Mouse (Mus musculus): ENCODE results near the gene Dolk.

The Dolk gene

GRCm38 (mm10) chr2:30268371-30268770, 17.8 kb downstream of the Dolk start:
- no peak for DNase-seq (ENCODE audit: low read depth, low spot score)

DNA sequence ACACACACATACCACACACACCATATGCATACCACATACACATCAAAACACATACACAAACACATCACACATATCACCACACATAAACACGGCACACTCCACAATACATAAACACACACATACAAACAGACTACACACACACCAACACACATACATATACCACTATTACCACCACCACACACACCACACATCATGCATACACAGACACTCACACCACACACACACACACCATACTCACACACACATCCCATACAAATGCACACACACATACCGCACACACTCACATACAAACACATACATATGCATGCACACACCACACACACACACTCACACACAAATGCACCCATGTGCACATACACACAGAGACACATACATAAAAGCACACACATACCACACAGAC, 18.7 kb downstream of the Dolk start:
- no peak for DNase-seq (ENCODE audit: low read depth, low spot score)

DNA sequence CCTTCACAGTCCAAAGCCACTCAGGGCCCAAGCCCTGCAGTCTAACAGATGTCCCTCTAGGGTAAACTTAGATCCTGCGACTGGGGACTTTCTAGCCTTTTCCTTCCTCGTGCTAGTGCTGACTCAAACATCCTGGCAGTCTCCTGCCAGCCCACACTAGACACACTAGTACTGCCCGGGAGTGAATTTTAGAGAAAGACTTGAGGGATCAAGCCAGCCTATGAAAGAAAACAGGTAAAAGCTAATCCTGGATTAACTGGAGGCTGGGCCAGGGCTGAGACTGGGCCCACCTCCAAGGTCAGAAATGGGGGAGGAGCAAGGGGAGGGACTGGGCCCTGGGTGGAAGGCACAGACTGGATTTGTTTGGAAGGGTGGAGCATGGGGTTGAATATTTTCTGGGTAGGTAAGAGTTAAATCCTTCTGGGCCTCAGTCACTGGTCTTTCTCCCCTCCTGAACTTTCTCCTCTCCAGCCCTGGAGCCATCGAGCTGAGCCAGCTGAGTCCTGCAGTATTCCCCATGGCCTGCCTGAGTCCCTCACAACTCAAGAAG, 19.7 kb downstream of the Dolk start:
- DNase-seq (ENCODE audit: low read depth, low spot score), result no peak

DNA sequence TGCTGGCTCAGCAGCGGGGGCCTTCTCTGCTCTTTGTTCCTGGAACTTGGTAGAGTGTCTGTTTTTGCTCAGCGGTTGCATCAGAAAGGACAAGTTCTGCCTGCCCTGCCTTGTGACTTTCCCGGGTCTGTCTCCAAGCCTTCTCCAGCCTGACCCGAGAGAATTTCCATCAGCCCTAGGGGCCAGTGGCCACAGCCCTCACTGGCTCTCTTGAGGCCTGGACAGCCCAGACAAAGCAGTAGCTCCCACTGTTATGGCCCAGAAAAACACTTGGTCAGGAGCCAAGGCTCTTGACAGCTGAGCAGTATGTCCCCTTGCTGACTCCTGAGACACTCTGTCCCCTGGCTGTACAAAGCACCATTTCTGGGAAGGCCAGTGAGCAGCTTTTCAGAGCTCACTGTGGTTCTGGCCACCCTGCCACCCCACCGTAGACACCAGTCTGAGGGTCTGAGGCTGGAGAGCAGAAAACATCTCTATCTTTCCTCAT, 20.3 kb downstream of the Dolk start, which contains the start of gene Phyhd1:
Phyhd1 (plus strand) TSS at position 437 of the 487 bp plus-strand sequence.
- DNase-seq (ENCODE audit: low read depth, low spot score), result no peak

DNA sequence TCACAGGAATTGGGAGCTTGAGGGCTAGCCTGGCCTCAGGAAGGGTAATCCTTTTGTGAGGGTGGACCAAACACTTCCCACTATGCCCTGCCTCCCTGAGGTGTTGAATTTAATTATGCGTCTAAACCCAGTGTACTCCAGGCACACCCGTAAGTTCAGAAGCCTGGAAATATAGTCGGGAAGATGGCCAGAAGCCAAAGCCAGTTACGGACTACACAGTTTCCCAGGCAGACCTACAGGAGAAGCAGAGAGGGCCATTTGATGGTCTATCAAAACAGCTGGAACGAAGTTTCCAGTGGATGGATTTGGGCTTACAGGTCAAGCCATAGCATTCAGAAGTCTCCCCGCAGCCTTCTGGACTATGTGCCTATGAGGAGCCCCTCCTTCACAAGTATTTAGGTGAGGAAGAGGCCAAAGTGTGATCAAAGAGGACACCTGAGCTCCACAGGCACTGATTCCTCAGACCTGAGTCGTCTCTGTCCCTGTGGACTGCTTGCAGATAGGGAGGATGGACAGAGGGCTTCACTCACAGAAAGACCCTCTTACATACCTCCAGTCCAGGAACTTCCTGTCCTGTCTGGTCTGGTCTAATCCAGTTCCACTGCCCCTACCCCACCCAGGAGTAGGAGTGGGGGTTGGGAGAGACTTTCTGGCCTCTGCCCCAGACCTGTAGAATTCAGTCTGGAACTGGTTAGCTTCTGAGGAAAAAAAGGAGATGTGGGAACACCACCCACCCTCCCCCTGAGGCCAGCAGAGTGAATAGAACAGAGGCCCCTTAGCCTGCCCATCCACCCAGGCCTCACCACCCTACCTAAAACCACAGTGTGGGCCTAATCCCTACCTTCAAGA, 21.2 kb downstream of the Dolk start:
- DNase-seq (ENCODE audit: low read depth, low spot score), result no peak

DNA sequence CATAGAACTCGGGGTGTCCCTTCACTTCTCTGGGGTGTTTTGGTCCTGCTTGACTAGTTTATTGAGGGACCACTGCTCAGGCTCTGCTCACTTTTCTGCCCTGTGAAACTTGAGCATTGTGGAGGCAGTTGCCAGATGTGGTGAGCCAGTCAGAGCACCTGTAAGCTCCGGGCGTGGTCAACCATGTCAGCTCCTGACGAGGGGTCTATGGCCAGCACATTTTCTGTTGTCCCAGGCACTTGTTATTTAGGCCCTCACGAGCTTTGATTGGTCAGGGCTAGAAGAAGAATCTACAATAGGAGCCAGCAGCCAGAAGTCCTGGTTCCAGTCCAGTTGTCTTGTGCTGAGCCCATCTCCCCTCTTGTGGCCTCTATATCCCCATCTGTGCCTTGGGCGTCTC, 22.3 kb downstream of the Dolk start:
- no peak for DNase-seq (ENCODE audit: low read depth, low spot score)

DNA sequence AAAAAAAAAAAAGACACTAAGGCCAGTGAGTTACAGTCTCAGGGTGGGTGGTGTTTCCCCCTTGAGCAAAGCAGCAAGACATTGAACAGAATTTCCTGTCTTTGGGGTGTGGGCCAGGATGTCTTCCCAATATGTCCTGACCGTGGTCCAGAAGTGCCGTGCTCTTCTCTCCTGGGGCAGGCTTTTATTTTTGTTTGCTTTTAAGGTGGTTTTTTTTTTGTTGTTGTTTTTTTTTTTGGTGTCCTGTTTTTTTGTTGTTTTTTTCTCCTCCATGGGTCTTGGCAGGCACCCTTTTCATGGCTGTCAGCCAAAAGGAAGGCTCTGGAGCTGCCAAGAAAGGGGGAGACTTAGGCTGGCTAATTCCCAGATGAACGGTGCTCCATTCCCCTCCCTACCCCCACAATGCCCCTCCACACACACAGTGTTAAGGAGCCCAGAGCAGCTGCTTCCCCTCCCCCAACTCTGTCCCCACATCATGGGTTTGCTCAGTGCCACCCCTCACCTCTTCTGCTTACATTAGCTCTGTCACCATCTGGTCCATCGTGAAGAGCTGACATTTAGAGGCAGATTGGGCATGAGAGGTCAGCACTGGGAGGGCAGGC, 23.2 kb downstream of the Dolk start:
- DNase-seq (ENCODE audit: low read depth, low spot score), result no peak

DNA sequence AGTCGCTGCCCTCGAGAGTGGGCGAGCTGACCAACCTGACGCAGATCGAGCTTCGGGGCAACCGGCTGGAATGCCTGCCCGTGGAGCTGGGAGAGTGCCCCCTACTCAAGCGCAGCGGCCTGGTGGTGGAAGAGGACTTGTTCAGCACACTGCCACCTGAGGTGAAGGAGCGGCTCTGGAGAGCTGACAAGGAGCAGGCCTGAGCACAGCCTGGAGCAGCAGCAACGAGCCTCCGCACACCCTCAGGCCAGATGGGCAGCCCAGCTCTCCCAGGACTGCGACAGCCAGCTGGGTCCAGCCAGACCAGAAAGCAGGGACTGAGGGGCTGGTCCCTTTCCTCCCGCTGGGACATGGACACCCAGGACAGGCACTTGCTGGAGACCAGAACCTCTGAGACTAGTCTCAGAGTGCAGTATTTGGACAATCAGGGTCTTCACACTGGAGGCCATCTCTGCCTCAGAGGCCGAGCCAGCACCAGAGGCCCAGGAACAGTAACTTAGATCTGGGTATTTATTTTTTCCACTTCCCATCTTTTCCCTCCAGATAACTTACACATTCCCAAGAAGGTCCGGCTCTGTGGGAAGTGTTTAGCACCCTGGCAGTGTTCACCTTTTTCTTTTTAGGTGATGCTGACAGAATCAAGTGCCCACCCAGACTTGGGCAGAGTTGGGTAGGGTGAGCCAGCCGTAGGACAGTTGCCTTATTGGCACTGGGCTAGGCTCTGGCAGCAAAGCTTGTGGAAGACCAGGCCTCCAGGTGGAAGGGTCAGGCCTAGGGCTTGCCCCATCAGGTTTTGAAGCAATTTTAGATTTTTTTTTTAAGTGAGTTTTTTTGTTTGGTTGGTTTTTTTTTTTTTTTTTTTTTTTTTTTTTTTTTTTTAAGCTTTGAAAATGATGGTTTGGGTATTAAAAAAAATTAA, 24.0 kb downstream of the Dolk start:
- DNase-seq (ENCODE audit: low read depth, low spot score), result no peak

DNA sequence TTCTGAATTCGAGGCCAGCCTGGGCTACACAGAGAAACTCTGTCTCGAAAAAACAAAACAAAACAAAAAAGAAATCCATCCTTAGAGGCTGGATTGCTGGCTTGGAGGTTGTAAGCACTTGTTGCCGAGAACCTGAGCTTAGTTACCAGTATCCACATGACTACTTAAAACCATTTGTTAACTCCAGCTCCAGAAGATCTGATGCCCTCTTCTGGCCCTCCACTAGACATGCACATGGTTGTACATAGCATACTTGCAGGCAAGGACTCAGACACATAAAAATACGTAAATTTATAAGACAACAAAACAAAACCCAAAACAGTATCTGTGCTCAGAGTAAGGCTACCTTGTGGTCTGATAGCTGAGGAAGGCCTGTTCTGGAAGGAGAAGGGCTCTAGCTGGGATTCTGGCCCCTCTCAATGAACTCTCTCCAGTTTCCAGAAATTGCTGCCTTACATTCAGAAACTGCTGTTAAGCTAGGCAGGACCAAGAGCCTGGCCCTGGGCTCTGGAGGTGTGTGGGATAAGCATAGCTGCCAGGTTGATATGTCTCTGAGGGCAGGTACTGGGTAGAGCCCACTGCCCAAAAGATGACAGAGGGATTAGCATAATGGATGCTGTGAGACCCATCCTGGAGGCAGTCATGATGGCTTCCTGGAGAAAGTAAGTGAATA, 24.9 kb downstream of the Dolk start:
- DNase-seq (ENCODE audit: low read depth, low spot score), result no peak

DNA sequence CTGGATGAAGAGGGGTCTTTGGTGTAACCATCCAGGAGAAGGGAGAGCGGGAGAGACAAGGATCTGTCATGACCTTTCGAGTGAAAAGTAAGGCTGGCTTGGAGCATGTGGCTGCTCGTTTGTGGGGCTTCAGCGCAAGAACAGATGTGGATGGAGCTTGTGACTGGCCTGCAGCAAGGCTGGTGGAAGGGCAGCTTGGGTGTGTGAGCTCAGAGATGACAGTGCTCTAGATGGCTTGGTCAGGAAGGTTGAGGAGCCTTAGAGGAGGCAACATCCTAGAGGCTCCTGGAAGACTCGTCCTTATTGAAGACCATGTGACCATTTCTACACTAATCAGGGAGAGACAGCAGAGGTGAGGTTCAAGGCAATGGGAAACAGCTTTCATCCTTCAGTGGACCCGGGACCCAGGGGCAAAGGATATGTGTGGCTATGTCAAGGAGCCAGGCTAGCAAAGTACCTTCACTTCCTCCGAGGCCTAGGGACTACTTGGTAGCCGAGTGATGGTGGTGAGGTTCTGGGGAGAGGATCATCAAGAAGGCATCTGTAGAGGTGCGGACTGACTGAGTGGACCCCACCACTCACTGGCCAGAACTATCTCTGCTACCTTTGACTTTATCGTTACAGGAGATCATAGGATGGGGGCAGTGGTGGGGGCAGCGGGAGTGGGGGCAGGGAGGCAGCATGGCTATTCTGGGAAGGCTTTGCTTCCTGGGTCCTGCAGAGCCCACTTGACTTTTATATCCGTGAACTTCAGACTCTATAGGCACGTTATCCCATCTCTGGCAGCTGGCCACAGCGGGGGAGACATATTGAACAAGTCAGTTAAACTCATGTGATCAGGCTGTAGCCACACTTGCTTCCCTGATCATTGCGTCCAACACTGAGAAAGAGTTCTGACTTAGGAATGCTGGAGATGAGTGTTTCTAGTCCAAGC, 26.7 kb downstream of the Dolk start:
- no peak for DNase-seq (ENCODE audit: low read depth, low spot score)

DNA sequence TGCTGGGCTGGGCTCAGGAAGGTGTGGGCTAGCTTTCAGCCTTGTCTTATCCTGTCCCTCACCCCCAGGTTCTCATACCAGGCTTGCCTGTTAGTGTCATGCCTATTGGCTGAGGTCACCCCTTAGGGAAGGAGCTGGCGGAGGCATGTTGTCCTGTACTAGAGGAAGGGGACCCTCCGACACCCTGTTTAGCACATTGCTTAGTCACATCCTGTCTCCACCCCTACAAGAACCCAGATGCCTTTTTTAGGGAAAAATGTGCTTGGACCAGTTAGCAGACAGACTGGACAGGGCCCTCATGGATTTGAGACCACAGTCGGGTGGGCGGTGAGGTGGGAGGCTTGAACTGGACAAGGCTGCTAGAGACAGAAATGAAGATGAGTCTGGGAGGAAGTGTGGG, 27.5 kb downstream of the Dolk start:
- DNase-seq (ENCODE audit: low read depth, low spot score), result no peak

GRCm38 (mm10) chr2:30257699-30258460, 28.3 kb downstream of the Dolk start:
- DNase-seq (ENCODE audit: low read depth, low spot score), result no peak

GRCm38 (mm10) chr2:30256616-30257350, 29.4 kb downstream of the Dolk start:
- no peak for DNase-seq (ENCODE audit: low read depth, low spot score)

GRCm38 (mm10) chr2:30255631-30256395, 30.3 kb downstream of the Dolk start:
- DNase-seq (ENCODE audit: low read depth, low spot score), result no peak

GRCm38 (mm10) chr2:30253809-30254208, 32.3 kb downstream of the Dolk start:
- DNase-seq (ENCODE audit: low read depth, low spot score), result no peak

- no peak for DNase-seq (ENCODE audit: low read depth, low spot score)
Observed at GRCm38 (mm10) chr2:30252521-30252920, 33.6 kb downstream of the Dolk start.

DNA sequence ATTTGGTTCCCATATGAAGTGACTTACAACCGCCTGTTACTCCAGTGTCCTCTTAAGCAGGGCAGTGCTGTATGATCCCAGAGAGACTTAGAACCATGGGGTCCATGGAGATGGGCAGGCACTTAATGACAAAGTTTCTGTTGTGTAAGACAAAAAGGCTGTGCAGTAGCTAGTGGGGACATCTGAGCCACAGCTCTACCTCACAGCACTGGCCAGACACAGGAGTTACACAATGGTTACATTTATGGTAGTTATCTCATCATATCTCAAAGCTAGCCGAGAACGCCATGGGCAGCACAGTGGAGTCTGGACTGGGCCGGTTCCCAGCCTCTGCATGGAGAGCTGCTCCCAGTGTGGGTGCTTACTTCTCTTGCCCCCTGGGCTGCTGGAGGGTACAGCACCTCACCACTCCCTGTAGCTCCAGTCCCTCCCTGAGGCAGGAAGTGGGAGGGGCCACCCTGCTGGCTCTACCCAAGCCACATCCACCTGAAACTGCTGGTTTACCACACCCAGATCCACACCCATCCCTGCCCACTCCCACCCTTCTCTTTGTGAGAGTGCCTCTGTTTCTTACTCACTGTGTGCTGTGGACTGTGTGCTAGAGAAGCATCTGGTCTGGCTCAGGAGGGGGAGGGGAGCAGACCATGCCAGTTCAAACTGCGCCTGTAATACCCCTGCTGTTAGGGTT, 34.6 kb downstream of the Dolk start:
- no peak for DNase-seq (ENCODE audit: low read depth, low spot score)

All from brain, embryonic 18.5 days (tissue).